Mouse (Mus musculus): ENCODE data around the gene Sephs2. TPM values are rescaled to one million over a fixed set of nuclear protein-coding genes. Genes with fewer than 3 reads are reported as not detected.

The Sephs2 gene
- polyA plus RNA-seq, 1 experiment from 2014 or later: 59.4 TPM

- Histone ChIP-seq H3K27ac (ENCODE audit: low read length) (peak within 1 kb of the TSS; percentile 38; the same call in 1 of the 2 replicates), H3K4me3 (ENCODE audit: low read depth, low read length) (peak within 1 kb of the TSS; percentile 59), H3K4me2 (ENCODE audit: low read length) (peak within 1 kb of the TSS; percentile 73), H3K9ac (ENCODE audit: low read depth, low read length) (peak within 1 kb of the TSS; percentile 65), H3K9me3 (replicated peaks; ENCODE audit: control insufficient read depth, low read length, poor library complexity, severe bottlenecking) (no peaks in the 10 kb centered on the region), H3K36me3 (ENCODE audit: control insufficient read depth, insufficient read depth, low read length) (no peaks in the 10 kb centered on the region), H3K4me1 (ENCODE audit: control insufficient read depth, insufficient read depth, low read length) (peaks cover 11% of the 10 kb centered on the region), H3K27me3 (ENCODE audit: control insufficient read depth, insufficient read depth, low read depth, low read length) (no peaks in the 10 kb centered on the region)
- under 1% methylated on average over 50 of the region's 50 CpGs for WGBS
- peak; percentile 98 for ATAC-seq
Observed at GRCm38 (mm10) chr7:127260309-127261111, 13.3 kb downstream of the Sephs2 start, which contains the start of gene Dctpp1. Gene Dctpp1 (minus strand): TSS chr7:127260709.

GRCm38 (mm10) chr7:127259186-127259905 lies 14.5 kb downstream of the Sephs2 start:
- H3K27ac ChIP-seq (ENCODE audit: low read length): no peak overlapping the region
- 75% methylated on average over 8 of the region's 8 CpGs for whole genome bisulfite sequencing
- H3K4me3 ChIP-seq (ENCODE audit: low read depth, low read length): peak overlapping the region; percentile 59
- no peaks in the 10 kb centered on the region for H3K36me3 ChIP-seq (ENCODE audit: control insufficient read depth, insufficient read depth, low read length)
- no peak for ATAC-seq
- peak overlapping the region; percentile 73 for H3K4me2 ChIP-seq (ENCODE audit: low read length)
- no peaks in the 10 kb centered on the region for H3K9me3 ChIP-seq (replicated peaks; ENCODE audit: control insufficient read depth, low read length, poor library complexity, severe bottlenecking)
- H3K27me3 ChIP-seq (ENCODE audit: control insufficient read depth, insufficient read depth, low read depth, low read length): no peaks in the 10 kb centered on the region
- H3K4me1 ChIP-seq (ENCODE audit: control insufficient read depth, insufficient read depth, low read length): peaks cover 19% of the 10 kb centered on the region
- 0 out of 2 replicates have a peak overlapping the region, but pooled peaks have one; percentile 20 for H3K9ac ChIP-seq (ENCODE audit: low read depth, low read length)

GRCm38 (mm10) chr7:127256518-127256917 lies 17.3 kb downstream of the Sephs2 start:
- Histone ChIP-seq H3K36me3 (ENCODE audit: control insufficient read depth, insufficient read depth, low read length) (no peaks in the 10 kb centered on the region), H3K4me2 (ENCODE audit: low read length) (no peak overlapping the region), H3K4me3 (ENCODE audit: low read depth, low read length) (no peak overlapping the region), H3K27me3 (ENCODE audit: control insufficient read depth, insufficient read depth, low read depth, low read length) (no peaks in the 10 kb centered on the region), H3K27ac (ENCODE audit: low read length) (no peak overlapping the region), H3K4me1 (ENCODE audit: control insufficient read depth, insufficient read depth, low read length) (peaks cover 24% of the 10 kb centered on the region), H3K9me3 (replicated peaks; ENCODE audit: control insufficient read depth, low read length, poor library complexity, severe bottlenecking) (no peaks in the 10 kb centered on the region), H3K9ac (ENCODE audit: low read depth, low read length) (no peak overlapping the region)
- WGBS: 90% methylated on average over 5 of the region's 5 CpGs
- ATAC-seq: no peak

GRCm38 (mm10) chr7:127255965-127256364 lies 17.9 kb downstream of the Sephs2 start:
- H3K4me3 ChIP-seq (ENCODE audit: low read depth, low read length): no peak overlapping the region
- H3K27me3 ChIP-seq (ENCODE audit: control insufficient read depth, insufficient read depth, low read depth, low read length): no peaks in the 10 kb centered on the region
- 95% methylated on average over 2 of the region's 2 CpGs for WGBS
- H3K4me2 ChIP-seq (ENCODE audit: low read length): no peak overlapping the region
- peaks cover 20% of the 10 kb centered on the region for H3K4me1 ChIP-seq (ENCODE audit: control insufficient read depth, insufficient read depth, low read length)
- H3K9me3 ChIP-seq (replicated peaks; ENCODE audit: control insufficient read depth, low read length, poor library complexity, severe bottlenecking): no peaks in the 10 kb centered on the region
- no peak overlapping the region for H3K9ac ChIP-seq (ENCODE audit: low read depth, low read length)
- H3K36me3 ChIP-seq (ENCODE audit: control insufficient read depth, insufficient read depth, low read length): no peaks in the 10 kb centered on the region
- no peak overlapping the region for H3K27ac ChIP-seq (ENCODE audit: low read length)
- ATAC-seq: no peak

- Histone ChIP-seq H3K4me2 (ENCODE audit: low read length) (peak overlapping the region; percentile 88), H3K4me1 (ENCODE audit: control insufficient read depth, insufficient read depth, low read length) (peaks cover 20% of the 10 kb centered on the region), H3K36me3 (ENCODE audit: control insufficient read depth, insufficient read depth, low read length) (no peaks in the 10 kb centered on the region), H3K9me3 (replicated peaks; ENCODE audit: control insufficient read depth, low read length, poor library complexity, severe bottlenecking) (no peaks in the 10 kb centered on the region), H3K9ac (ENCODE audit: low read depth, low read length) (peak overlapping the region; percentile 79), H3K27me3 (ENCODE audit: control insufficient read depth, insufficient read depth, low read depth, low read length) (no peaks in the 10 kb centered on the region), H3K4me3 (ENCODE audit: low read depth, low read length) (peak overlapping the region; percentile 64), H3K27ac (ENCODE audit: low read length) (peak overlapping the region; percentile 95)
- 28% methylated on average over 4 of the region's 4 CpGs for WGBS
- no peak for ATAC-seq
Observed at GRCm38 (mm10) chr7:127255008-127255407, 18.8 kb downstream of the Sephs2 start.

- H3K27ac ChIP-seq (ENCODE audit: low read length): peak overlapping the region; percentile 95
- H3K4me2 ChIP-seq (ENCODE audit: low read length): peak overlapping the region; percentile 88
- peaks cover 15% of the 10 kb centered on the region for H3K4me1 ChIP-seq (ENCODE audit: control insufficient read depth, insufficient read depth, low read length)
- H3K4me3 ChIP-seq (ENCODE audit: low read depth, low read length): peak overlapping the region; percentile 64
- H3K9me3 ChIP-seq (replicated peaks; ENCODE audit: control insufficient read depth, low read length, poor library complexity, severe bottlenecking): no peaks in the 10 kb centered on the region
- H3K9ac ChIP-seq (ENCODE audit: low read depth, low read length): peak overlapping the region; percentile 79
- ATAC-seq: peak; percentile 97
- H3K36me3 ChIP-seq (ENCODE audit: control insufficient read depth, insufficient read depth, low read length): no peaks in the 10 kb centered on the region
- under 1% methylated on average over 127 of the region's 136 CpGs for WGBS
- no peaks in the 10 kb centered on the region for H3K27me3 ChIP-seq (ENCODE audit: control insufficient read depth, insufficient read depth, low read depth, low read length)
Observed at GRCm38 (mm10) chr7:127253821-127254769, 19.8 kb downstream of the Sephs2 start.

GRCm38 (mm10) chr7:127253341-127253740 lies 20.5 kb downstream of the Sephs2 start:
- Histone ChIP-seq H3K9ac (ENCODE audit: low read depth, low read length) (peak overlapping the region; percentile 79), H3K27ac (ENCODE audit: low read length) (peak overlapping the region; percentile 95), H3K4me1 (ENCODE audit: control insufficient read depth, insufficient read depth, low read length) (peaks cover 13% of the 10 kb centered on the region; the same call in 1 of the 2 replicates), H3K4me2 (ENCODE audit: low read length) (peak overlapping the region; percentile 88), H3K9me3 (replicated peaks; ENCODE audit: control insufficient read depth, low read length, poor library complexity, severe bottlenecking) (no peaks in the 10 kb centered on the region), H3K4me3 (ENCODE audit: low read depth, low read length) (peak overlapping the region; percentile 64), H3K27me3 (ENCODE audit: control insufficient read depth, insufficient read depth, low read depth, low read length) (no peaks in the 10 kb centered on the region), H3K36me3 (ENCODE audit: control insufficient read depth, insufficient read depth, low read length) (no peaks in the 10 kb centered on the region)
- WGBS: 86% methylated on average over 6 of the region's 6 CpGs
- ATAC-seq: no peak

- H3K4me2 ChIP-seq (ENCODE audit: low read length): no peak overlapping the region
- no peak overlapping the region for H3K4me3 ChIP-seq (ENCODE audit: low read depth, low read length)
- no peaks in the 10 kb centered on the region for H3K9me3 ChIP-seq (replicated peaks; ENCODE audit: control insufficient read depth, low read length, poor library complexity, severe bottlenecking)
- H3K27ac ChIP-seq (ENCODE audit: low read length): no peak overlapping the region
- no peak for ATAC-seq
- H3K4me1 ChIP-seq (ENCODE audit: control insufficient read depth, insufficient read depth, low read length): peaks cover 13% of the 10 kb centered on the region; the same call in 1 of the 2 replicates
- no peaks in the 10 kb centered on the region for H3K36me3 ChIP-seq (ENCODE audit: control insufficient read depth, insufficient read depth, low read length)
- H3K9ac ChIP-seq (ENCODE audit: low read depth, low read length): no peak overlapping the region
- WGBS: 87% methylated on average over 2 of the region's 2 CpGs
- H3K27me3 ChIP-seq (ENCODE audit: control insufficient read depth, insufficient read depth, low read depth, low read length): no peaks in the 10 kb centered on the region
Observed at GRCm38 (mm10) chr7:127252414-127252813, 21.4 kb downstream of the Sephs2 start.
